In the genomic region with DNA sequence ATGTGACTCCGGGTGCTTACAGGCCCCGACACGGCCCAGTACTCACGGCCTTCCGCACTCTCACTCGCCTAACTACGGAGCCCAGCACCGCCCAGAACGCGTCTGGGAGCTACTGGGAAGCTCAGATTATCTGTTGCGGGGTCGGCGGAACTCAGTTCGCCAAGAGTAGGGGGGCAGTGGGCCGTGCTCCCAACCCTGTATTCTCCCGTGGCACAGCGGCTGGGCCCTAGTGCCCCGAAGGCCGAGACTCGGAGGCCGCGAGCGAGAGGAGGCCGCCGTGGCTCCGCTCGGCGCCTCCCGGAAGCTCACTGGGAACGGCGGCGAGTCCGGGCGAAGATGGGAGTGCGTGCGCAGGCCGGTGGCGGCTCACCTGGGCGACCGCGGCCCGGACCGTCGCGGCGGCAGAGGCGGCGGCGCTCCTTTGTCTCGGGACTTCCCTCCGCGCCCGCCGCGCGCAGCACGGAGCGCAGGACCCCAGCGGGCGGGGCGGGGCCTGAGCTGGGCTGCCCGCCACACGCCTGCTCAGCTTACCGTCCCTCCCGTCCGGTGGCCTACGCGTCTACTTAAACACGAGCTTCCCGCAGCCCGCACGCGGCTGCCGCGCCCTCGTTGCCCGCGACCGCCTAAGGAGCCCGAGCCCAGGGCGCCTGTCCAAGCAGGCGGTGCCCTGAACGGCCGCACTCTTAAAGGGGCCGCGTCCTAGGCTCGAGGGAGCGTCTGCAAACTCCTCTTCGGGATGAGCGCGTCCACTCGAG, we compare ENCODE assay signal across 8 mouse cellular contexts. TPM values are rescaled to one million over a fixed set of nuclear protein-coding genes. Genes with fewer than 3 reads are reported as not detected.
A peak's percentile ranks its signal among the peaks of the same experiment; 100 is the strongest.
DNase-seq lines count a peak whose midpoint lies in the region; ATAC-seq and TF ChIP-seq lines count a peak whose summit lies in the region.

No protein-coding gene starts in this region.

- ATAC-seq in limb, embryonic 13.5 days (ENCODE audit: low FRiP score, low read depth), result peak; percentile 91
- ATAC-seq in midbrain, embryonic 13.5 days, result peak; percentile 93

- TF ChIP-seq CTCF in cortical plate, adult 2 months (IDR thresholded peaks at IDR 0.05; ENCODE audit: extremely low read depth, insufficient read depth, low read length), result no peak

- H3K4me2 ChIP-seq in limb, embryonic 13.5 days (replicated peaks), result peak overlapping the region; percentile 100
- H3K4me2 ChIP-seq in midbrain, embryonic 13.5 days (replicated peaks), result peak overlapping the region; percentile 97

- H3K27me3 ChIP-seq in limb, embryonic 13.5 days, result no peaks in the 10 kb centered on the region; the same call in 1 of the 2 replicates
- 0 out of 2 replicates have a peak, but pooled peaks cover 5% of the 10 kb centered on the region for H3K27me3 ChIP-seq in midbrain, embryonic 13.5 days

- DNase-seq in retina, embryonic 14.5 days (ENCODE audit: low spot score), result peak; percentile 83
- no peak for DNase-seq in retina, postnatal 1 day
- DNase-seq in gastrocnemius, postnatal 4 days (ENCODE audit: low spot score in 2 of 2), result peak; percentile 59 to 88
- peak; percentile 58 for DNase-seq in kidney, adult 9 months
- peak; percentile 83 to 84 for DNase-seq in spleen, adult 18-20 months

- H3K9ac ChIP-seq in limb, embryonic 13.5 days, result peak overlapping the region; percentile 100
- peak overlapping the region; percentile 99 for H3K9ac ChIP-seq in midbrain, embryonic 13.5 days (replicated peaks)

- H3K9me3 ChIP-seq in limb, embryonic 13.5 days, result no peaks in the 10 kb centered on the region
- H3K9me3 ChIP-seq in midbrain, embryonic 13.5 days, result no peaks in the 10 kb centered on the region

- H3K4me3 ChIP-seq in cortical plate, adult 2 months (ENCODE audit: insufficient read depth, low read length), result peak overlapping the region; percentile 78
- peak overlapping the region; percentile 99 for H3K4me3 ChIP-seq in limb, embryonic 13.5 days
- H3K4me3 ChIP-seq in midbrain, embryonic 13.5 days (replicated peaks), result peak overlapping the region; percentile 86

- peak overlapping the region; percentile 100 for H3K27ac ChIP-seq in cortical plate, adult 2 months (ENCODE audit: insufficient read depth, low read length)
- peak overlapping the region; percentile 94 for H3K27ac ChIP-seq in limb, embryonic 13.5 days
- peak overlapping the region; percentile 99 for H3K27ac ChIP-seq in midbrain, embryonic 13.5 days

- WGBS in limb, embryonic 13.5 days, result under 1% methylated on average over 78 of the region's 92 CpGs
- WGBS in midbrain, embryonic 13.5 days, result under 1% methylated on average over 76 of the region's 92 CpGs

- TF ChIP-seq POLR2A in cortical plate, adult 2 months (IDR thresholded peaks at IDR 0.05; ENCODE audit: extremely low read depth, insufficient read depth, low read length), result no peak

- H3K4me1 ChIP-seq in cortical plate, adult 2 months (ENCODE audit: control insufficient read depth, insufficient read depth, low read length), result peaks cover 6% of the 10 kb centered on the region; the same call in 1 of the 2 replicates
- H3K4me1 ChIP-seq in limb, embryonic 13.5 days, result peaks cover 34% of the 10 kb centered on the region
- peaks cover 44% of the 10 kb centered on the region for H3K4me1 ChIP-seq in midbrain, embryonic 13.5 days (replicated peaks)

- peaks cover 19% of the 10 kb centered on the region for H3K36me3 ChIP-seq in limb, embryonic 13.5 days
- peaks cover 19% of the 10 kb centered on the region for H3K36me3 ChIP-seq in midbrain, embryonic 13.5 days

RNA-seq across cellular contexts. Expression of a gene that starts 1.3 kb away (rescaled TPM):
- 257 and 264 TPM in 2 replicates for polyA plus RNA-seq in cortical plate, adult 2 months (2012; rRNA removed)
- 100 to 1,000 TPM; 178 to 203 TPM for total RNA-seq in gastrocnemius, postnatal 4 days (2021)
- 679 and 685 TPM in 2 replicates for polyA plus RNA-seq in limb, embryonic 13.5 days (2015; fragmentation: Nextera tagmentation; extraction: Ambion mirVana)
- 672 and 679 TPM in 2 replicates for polyA plus RNA-seq in midbrain, embryonic 13.5 days (2015; fragmentation: Nextera tagmentation; extraction: Ambion mirVana)

RNA-seq across cellular contexts. Expression of a gene that starts 17.0 kb away (rescaled TPM):
- 4.3 and 5.4 TPM in 2 replicates for polyA plus RNA-seq in cortical plate, adult 2 months (2012; rRNA removed)
- total RNA-seq in gastrocnemius, postnatal 4 days (2021), result under 1 TPM in 1 of 2 experiments, not detected in 1; 0.54 TPM
- 1.1 and 1.7 TPM in 2 replicates for polyA plus RNA-seq in limb, embryonic 13.5 days (2015; fragmentation: Nextera tagmentation; extraction: Ambion mirVana)
- polyA plus RNA-seq in midbrain, embryonic 13.5 days (2015; fragmentation: Nextera tagmentation; extraction: Ambion mirVana), result 8.7 and 9.2 TPM in 2 replicates

RNA-seq across cellular contexts. Expression of a gene that starts 25.1 kb away (rescaled TPM):
- polyA plus RNA-seq in cortical plate, adult 2 months (2012; rRNA removed), result not detected in 2 replicates
- 10 to 100 TPM; 18.4 to 21.5 TPM for total RNA-seq in gastrocnemius, postnatal 4 days (2021)
- polyA plus RNA-seq in limb, embryonic 13.5 days (2015; fragmentation: Nextera tagmentation; extraction: Ambion mirVana), result 0.70 and 0.78 TPM in 2 replicates
- not detected in 2 replicates for polyA plus RNA-seq in midbrain, embryonic 13.5 days (2015; fragmentation: Nextera tagmentation; extraction: Ambion mirVana)

RNA-seq across cellular contexts. Expression of a gene that starts 33.2 kb away (rescaled TPM):
- polyA plus RNA-seq in cortical plate, adult 2 months (2012; rRNA removed), result 35.3 and 35.6 TPM in 2 replicates
- 10 to 100 TPM; 25.5 to 26.4 TPM for total RNA-seq in gastrocnemius, postnatal 4 days (2021)
- 57.0 and 59.4 TPM in 2 replicates for polyA plus RNA-seq in limb, embryonic 13.5 days (2015; fragmentation: Nextera tagmentation; extraction: Ambion mirVana)
- 61.1 and 63.1 TPM in 2 replicates for polyA plus RNA-seq in midbrain, embryonic 13.5 days (2015; fragmentation: Nextera tagmentation; extraction: Ambion mirVana)

RNA-seq across cellular contexts. Expression of a gene that starts 33.2 kb away (rescaled TPM):
- 121 and 126 TPM in 2 replicates for polyA plus RNA-seq in cortical plate, adult 2 months (2012; rRNA removed)
- total RNA-seq in gastrocnemius, postnatal 4 days (2021), result 10 to 100 TPM; 14.9 to 16.2 TPM
- 34.9 and 35.5 TPM in 2 replicates for polyA plus RNA-seq in limb, embryonic 13.5 days (2015; fragmentation: Nextera tagmentation; extraction: Ambion mirVana)
- polyA plus RNA-seq in midbrain, embryonic 13.5 days (2015; fragmentation: Nextera tagmentation; extraction: Ambion mirVana), result 86.0 and 90.4 TPM in 2 replicates
